Mouse (Mus musculus) midbrain, embryonic 16.5 days (tissue): Measurements from ENCODE around the gene Eloa. TPM values are rescaled to one million over a fixed set of nuclear protein-coding genes. Genes with fewer than 3 reads are reported as not detected.

ENCODE experiments used
- ATAC-seq: fragments of 200-750 bp; cut with Nextera tagmentation; 2 replicates; pipeline ENCODE4 v1.8.0; 2017; ENCODE audit warnings: moderate TSS enrichment
- H3K27ac ChIP-seq: fragments of 300-500 bp; sonication (generic); 2 replicates; pipeline ENCODE4 v1.5.1; 2014; ENCODE audit warnings: mild to moderate bottlenecking, low read length, mixed read lengths
- H3K27me3 ChIP-seq: fragments of 300-500 bp; sonication (generic); 2 replicates; pipeline ENCODE4 v1.6.1; 2014; ENCODE audit warnings: low read depth, low read length, mixed read lengths; ENCODE audit not compliant: control insufficient read depth, insufficient read depth
- H3K36me3 ChIP-seq: fragments of 300-500 bp; sonication (generic); 2 replicates; pipeline ENCODE4 v1.6.1; 2014; ENCODE audit warnings: mild to moderate bottlenecking, low read length, moderate library complexity, mixed read lengths; ENCODE audit not compliant: control insufficient read depth, insufficient read depth
- H3K4me1 ChIP-seq: fragments of 300-500 bp; sonication (generic); 2 replicates; pipeline ENCODE4 v1.6.1; 2014; ENCODE audit warnings: mild to moderate bottlenecking, low read length, mixed read lengths; ENCODE audit not compliant: control insufficient read depth, insufficient read depth
- H3K4me2 ChIP-seq: fragments of 300-500 bp; sonication (generic); 2 replicates; pipeline ENCODE4 v1.6.1; 2014; ENCODE audit warnings: mild to moderate bottlenecking, low read length, mixed read lengths
- H3K4me3 ChIP-seq: fragments of 300-500 bp; sonication (generic); 2 replicates; pipeline ENCODE4 v1.5.1; 2014; ENCODE audit warnings: low read depth, mild to moderate bottlenecking, low read length, moderate library complexity, mixed read lengths
- H3K9ac ChIP-seq: fragments of 300-500 bp; sonication (generic); 2 replicates; pipeline ENCODE4 v1.6.1; 2014; ENCODE audit warnings: low read depth, low read length, mixed read lengths
- H3K9me3 ChIP-seq: fragments of 300-500 bp; sonication (generic); replicated peaks from 2 replicates; pipeline ENCODE4 v1.6.1; 2014; ENCODE audit warnings: mild to moderate bottlenecking, low read length, mixed read lengths; ENCODE audit not compliant: control insufficient read depth, poor library complexity, severe bottlenecking
- WGBS: fragments of 180-500 bp; shearing (Covaris S2); extraction: QIAGEN DNeasy Blood & Tissue Kit; methylation state at CpG from one replicate; pipeline ENCODE4 v1.1.7; 2014; 5-methylcytosine and 5-hydroxymethylcytosine counted together
- polyA plus RNA-seq: library from polyadenylated mRNA; unstranded; fragments of >200 nt; fragmentation: Nextera tagmentation; extraction: Ambion mirVana; gene quantifications from 2 replicates; pipeline ENCODE4 v1.2.1, GENCODE M21; 2015

The Eloa gene
- polyA plus RNA-seq, 1 experiment from 2014 or later: 26.7 TPM

DNA sequence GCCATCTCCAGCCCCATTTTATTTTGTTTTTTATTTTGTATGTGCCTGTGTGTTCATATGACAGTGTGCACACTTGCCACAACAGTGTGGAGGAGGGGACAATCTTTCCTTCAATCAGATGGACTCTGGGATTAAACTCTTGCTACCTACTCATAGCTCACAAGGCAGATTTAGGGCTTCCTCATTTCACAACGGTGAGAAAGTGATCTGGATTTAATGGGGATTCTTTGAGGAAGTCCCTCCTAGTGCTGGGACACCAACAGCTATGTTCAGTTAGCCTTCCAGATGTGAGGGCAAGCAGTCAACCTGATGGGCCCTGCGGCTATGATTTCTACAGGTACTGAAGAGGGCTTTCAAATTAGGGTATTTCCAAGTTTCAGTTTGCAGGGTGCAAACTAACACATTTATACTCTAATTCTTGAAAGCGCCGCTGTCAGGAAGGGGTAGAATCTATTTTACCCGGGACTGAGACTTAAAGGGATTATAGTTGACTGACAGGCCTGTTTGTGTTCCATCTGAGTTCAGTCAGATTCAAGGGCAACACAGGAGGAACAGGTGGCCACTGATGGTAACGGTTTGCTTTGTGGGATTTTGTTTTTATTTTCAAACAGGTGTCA is 22.3 kb upstream of the Eloa start:
- WGBS: 71% methylated on average over 6 of the region's 6 CpGs
- no peak overlapping the region for H3K4me3 ChIP-seq
- H3K27me3 ChIP-seq: no peaks in the 10 kb centered on the region
- H3K4me1 ChIP-seq: no peaks in the 10 kb centered on the region
- no peak overlapping the region for H3K27ac ChIP-seq
- no peak for ATAC-seq
- H3K9ac ChIP-seq: no peak overlapping the region
- H3K4me2 ChIP-seq: no peak overlapping the region
- no peaks in the 10 kb centered on the region for H3K9me3 ChIP-seq
- peaks cover 9% of the 10 kb centered on the region; the same call in 1 of the 2 replicates for H3K36me3 ChIP-seq

DNA sequence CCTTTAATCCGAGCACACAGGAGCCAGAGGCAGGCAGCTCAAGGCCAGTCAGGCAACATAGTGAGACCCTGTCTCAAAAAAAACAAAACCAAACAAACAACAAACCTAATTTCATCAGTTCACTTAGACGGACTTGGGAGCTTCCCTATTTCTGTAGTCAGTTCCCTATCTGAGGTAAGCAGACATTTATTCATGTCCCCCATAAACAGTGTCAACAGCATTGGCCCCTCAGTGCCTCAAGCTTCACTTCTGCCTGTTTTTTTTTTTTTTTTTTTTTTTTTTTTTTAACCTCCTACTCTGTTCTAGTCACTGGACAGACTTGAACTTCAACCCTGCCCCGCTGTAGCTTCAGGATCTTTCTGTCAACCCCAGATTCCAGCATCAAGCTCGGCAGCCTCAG is 13.5 kb upstream of the Eloa start:
- H3K9ac ChIP-seq: no peak overlapping the region
- H3K4me3 ChIP-seq: no peak overlapping the region
- no peaks in the 10 kb centered on the region for H3K9me3 ChIP-seq
- no peak overlapping the region for H3K27ac ChIP-seq
- H3K27me3 ChIP-seq: no peaks in the 10 kb centered on the region
- no peak overlapping the region for H3K4me2 ChIP-seq
- H3K36me3 ChIP-seq: no peaks in the 10 kb centered on the region
- H3K4me1 ChIP-seq: no peaks in the 10 kb centered on the region
- 59% methylated on average over 4 of the region's 4 CpGs for WGBS
- no peak for ATAC-seq

DNA sequence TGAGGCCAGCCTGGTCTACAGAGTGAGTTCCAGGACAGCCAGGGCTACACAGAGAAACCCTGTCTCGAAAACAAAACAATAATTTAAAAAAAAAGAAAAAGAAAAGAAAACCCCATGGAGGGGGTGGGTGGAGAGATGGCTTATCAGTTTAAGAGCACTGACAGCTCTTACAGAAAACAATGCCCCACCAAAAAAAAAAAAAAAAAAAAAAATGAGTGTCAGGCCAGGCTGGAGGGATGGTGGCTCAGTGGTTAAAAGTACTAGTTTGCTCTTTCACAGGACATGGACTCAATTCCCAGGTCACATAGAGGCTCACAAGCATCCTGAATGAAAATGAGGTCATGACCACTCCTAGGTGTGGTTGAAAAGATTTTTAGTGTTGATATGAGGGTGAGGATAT is 11.7 kb upstream of the Eloa start:
- H3K4me1 ChIP-seq: no peaks in the 10 kb centered on the region
- WGBS: 89% methylated on average over 1 of the region's 1 CpGs

DNA sequence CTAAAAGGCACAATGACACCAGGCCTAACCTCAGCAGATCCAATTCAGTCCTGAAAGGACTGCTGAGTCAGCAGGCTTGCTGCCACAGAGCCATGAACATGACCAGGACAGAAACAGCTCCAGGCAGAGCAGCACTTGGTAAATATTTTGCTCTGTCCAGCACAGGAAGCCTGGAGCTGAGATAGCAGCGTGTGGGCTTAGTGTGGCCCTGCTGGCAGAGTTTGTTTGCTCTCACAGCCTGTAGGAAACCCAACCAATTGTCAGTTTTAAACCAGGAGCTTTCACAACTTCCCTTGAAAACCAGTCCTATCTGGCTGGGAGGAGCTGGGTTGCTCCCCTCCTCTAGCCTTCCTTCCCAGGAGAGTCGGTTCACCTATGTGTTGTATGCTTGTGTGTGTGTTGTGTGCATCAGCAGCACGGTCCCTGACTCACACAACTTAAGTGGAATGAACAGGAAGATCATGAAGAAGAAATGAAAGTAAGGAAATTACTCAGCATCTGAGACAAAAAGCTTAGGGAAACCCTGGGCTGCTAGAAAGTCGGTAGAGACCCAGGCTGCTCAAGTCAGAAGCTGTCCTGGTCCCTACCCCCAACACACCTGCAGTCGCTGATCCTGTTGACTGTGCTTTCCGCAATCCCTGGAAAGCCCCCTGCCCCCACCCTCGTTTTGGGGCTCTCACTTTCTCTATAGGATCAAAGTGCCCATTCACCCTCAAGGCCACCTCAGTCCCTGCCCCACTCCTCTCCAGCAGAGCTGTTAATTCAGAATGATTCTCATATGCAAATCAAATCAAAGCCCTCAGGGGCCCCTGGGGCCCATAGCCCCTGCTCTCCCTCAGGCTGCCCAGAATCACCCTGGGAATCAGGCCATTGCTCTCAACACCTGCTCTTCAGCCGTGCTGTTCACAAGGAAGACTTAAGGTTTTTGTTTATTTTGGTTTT is 9.7 kb upstream of the Eloa start:
- no peaks in the 10 kb centered on the region for H3K36me3 ChIP-seq
- H3K9ac ChIP-seq: no peak overlapping the region
- ATAC-seq: no peak
- no peak overlapping the region for H3K4me2 ChIP-seq
- H3K27ac ChIP-seq: no peak overlapping the region
- WGBS: 2% methylated on average over 8 of the region's 8 CpGs
- no peaks in the 10 kb centered on the region for H3K9me3 ChIP-seq
- no peaks in the 10 kb centered on the region for H3K27me3 ChIP-seq
- H3K4me1 ChIP-seq: no peaks in the 10 kb centered on the region
- no peak overlapping the region for H3K4me3 ChIP-seq

More for the DNA sequence above, 11.7 kb upstream of the Eloa start:
- Histone ChIP-seq H3K4me2 (no peak overlapping the region), H3K9me3 (no peaks in the 10 kb centered on the region), H3K9ac (no peak overlapping the region), H3K36me3 (no peaks in the 10 kb centered on the region), H3K27ac (no peak overlapping the region), H3K4me3 (no peak overlapping the region), H3K27me3 (no peaks in the 10 kb centered on the region)
- ATAC-seq: no peak

DNA sequence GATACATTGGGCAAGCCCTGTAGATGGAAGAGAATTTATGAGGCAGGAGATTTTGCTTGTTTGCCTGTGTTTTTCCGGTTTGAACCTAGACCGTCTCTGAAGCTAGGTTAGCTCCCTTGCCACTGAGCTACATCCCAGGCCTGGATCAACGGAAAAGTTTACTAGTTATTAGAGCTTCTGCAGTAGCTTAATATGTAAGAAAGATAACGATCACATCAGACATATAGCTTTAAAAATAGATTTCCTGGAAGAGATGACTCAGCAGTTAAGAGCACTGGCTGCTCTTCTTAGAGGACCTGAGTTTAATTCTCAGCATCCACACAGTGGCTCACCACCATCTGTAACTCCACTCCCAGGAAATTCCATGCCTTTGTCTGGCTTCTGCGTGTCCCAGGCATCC is 7.1 kb upstream of the Eloa start:
- ATAC-seq: no peak
- Histone ChIP-seq H3K36me3 (no peaks in the 10 kb centered on the region), H3K9me3 (no peaks in the 10 kb centered on the region), H3K4me1 (no peaks in the 10 kb centered on the region), H3K27ac (no peak overlapping the region), H3K4me3 (no peak overlapping the region), H3K4me2 (no peak overlapping the region), H3K27me3 (no peaks in the 10 kb centered on the region), H3K9ac (no peak overlapping the region)
- 92% methylated on average over 5 of the region's 5 CpGs for WGBS

DNA sequence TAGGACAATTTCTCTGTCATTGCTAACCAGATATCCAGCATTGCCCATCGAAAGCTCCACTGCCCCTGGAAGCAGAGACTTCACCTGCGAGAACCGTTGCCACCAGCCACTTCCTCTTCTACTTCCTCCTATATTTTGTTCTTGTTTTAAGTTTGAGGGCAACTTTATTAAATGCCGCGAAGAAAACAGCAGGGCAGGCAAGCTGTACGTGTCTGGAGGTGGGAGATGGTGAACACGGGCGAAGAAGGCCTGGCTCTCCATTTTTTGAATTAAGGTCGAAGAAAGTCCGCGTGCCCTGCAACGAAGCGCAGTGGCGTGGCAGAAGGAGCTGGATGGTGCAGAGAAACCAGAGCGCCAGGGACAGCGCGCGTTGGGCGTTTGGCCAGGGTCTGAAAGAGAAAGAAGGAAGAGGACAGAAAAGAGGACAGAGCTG is 6.6 kb upstream of the Eloa start:
- H3K27ac ChIP-seq: no peak overlapping the region
- no peaks in the 10 kb centered on the region for H3K9me3 ChIP-seq
- WGBS: 86% methylated on average over 19 of the region's 19 CpGs
- no peak overlapping the region for H3K9ac ChIP-seq
- no peak for ATAC-seq
- H3K36me3 ChIP-seq: no peaks in the 10 kb centered on the region
- H3K4me1 ChIP-seq: no peaks in the 10 kb centered on the region
- no peak overlapping the region for H3K4me3 ChIP-seq
- H3K4me2 ChIP-seq: no peak overlapping the region
- H3K27me3 ChIP-seq: no peaks in the 10 kb centered on the region

DNA sequence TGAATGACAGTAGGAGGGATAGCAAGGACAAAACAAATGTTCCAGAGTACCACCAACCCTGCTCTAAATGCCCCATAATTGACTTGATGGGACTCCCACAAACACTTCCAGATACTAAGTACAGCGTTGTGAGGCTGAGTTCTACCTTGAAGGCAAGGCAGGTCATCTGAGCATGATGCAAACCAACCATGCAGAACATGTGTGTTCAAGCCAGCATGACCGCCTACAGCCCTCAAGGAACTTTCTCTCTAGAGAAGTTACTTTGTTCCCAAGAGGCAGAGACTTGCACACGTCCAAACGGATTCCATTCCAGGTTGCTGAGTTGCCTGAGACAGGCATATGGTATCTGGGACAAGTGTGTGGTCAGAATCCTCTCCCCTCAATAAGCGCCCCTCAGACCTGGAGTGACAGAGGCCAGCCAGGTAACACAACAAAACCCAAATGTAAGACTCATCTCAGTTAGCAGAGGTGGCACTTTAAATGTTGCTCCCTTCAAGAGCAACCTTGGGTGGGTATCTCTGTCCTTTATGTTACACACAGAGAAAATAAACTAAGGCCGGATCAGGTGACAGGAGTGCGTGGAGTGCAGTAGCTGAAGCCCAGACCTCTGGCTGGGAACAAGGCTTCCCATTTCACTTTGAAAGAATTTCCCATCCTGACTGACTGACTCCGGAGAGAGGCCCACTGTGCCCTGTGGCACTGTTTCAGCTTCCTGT is 6.0 kb upstream of the Eloa start:
- no peak for ATAC-seq
- Histone ChIP-seq H3K36me3 (no peaks in the 10 kb centered on the region), H3K4me3 (no peak overlapping the region), H3K4me2 (no peak overlapping the region), H3K9ac (no peak overlapping the region), H3K4me1 (no peaks in the 10 kb centered on the region), H3K27ac (no peak overlapping the region), H3K27me3 (no peaks in the 10 kb centered on the region), H3K9me3 (no peaks in the 10 kb centered on the region)
- 83% methylated on average over 8 of the region's 8 CpGs for WGBS

DNA sequence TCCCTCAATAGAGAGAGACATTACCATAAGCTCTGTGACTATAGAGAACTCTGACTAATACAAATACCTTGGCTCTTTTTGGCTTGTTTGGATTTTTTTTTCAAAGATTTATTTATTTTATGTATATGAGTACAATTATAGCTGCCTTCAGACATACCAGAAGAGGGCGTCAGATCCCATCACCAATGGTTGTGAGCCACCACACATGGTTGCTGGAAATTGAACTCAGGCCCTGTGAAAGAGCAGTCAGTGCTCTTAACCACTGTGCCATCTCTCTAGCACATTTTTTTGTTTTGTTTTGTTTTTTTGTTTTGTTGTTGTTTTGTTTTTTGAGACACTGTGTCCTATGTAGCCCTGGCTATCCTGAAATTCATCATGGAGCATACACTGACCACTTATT is 3.8 kb upstream of the Eloa start:
- Histone ChIP-seq H3K4me1 (peaks cover 4% of the 10 kb centered on the region), H3K27me3 (no peaks in the 10 kb centered on the region), H3K27ac (no peak overlapping the region), H3K4me3 (no peak overlapping the region), H3K9ac (no peak overlapping the region), H3K4me2 (no peak overlapping the region), H3K9me3 (no peaks in the 10 kb centered on the region), H3K36me3 (no peaks in the 10 kb centered on the region)
- WGBS: 82% methylated on average over 1 of the region's 1 CpGs
- ATAC-seq: no peak

DNA sequence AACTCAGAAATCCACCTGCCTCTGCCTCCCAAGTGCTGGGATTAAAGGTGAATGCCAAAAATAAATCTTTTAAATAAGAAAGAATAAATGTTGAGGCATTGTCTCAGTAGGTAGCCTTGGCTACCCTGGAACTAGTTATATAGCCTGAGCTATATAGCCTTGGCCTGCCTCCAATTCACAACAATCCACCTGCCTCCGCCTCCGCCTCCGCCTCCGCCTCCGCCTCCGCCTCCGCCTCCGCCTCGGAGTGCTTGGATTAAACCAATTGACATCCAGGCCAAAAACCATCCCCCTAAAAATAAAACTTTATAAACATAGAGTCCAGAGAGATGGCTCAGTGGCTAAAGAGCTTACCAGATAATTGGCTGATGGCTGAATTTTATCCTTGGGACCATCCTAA is 1.4 kb upstream of the Eloa start:
- Histone ChIP-seq H3K4me1 (peaks cover 15% of the 10 kb centered on the region), H3K4me2 (no peak overlapping the region), H3K36me3 (no peaks in the 10 kb centered on the region), H3K27me3 (no peaks in the 10 kb centered on the region), H3K9me3 (no peaks in the 10 kb centered on the region), H3K27ac (no peak overlapping the region), H3K4me3 (no peak overlapping the region), H3K9ac (no peak overlapping the region)
- WGBS: 94% methylated on average over 9 of the region's 9 CpGs
- no peak for ATAC-seq
